Mouse (Mus musculus) liver, adult 2 months (tissue): Measurements from ENCODE around the gene Qars. TPM values are rescaled to one million over a fixed set of nuclear protein-coding genes. Genes with fewer than 3 reads are reported as not detected.

Experiments used
- DNase-seq: peaks from one replicate; pipeline ENCODE4 v3.0.0-alpha.2; 2011; ENCODE audit warnings: low read depth, low spot score; ENCODE audit errors: extremely low read depth
- H3K27ac ChIP-seq: fragments of 200-500 bp; replicated peaks from 2 replicates; pipeline ENCODE4 v1.5.1; 2012; ENCODE audit warnings: low read depth, mild to moderate bottlenecking, control low read depth, inconsistent platforms, low read length; ENCODE audit not compliant: insufficient read depth
- H3K27me3 ChIP-seq: fragments of 200-500 bp; 2 replicates; pipeline ENCODE4 v1.6.1; 2012; ENCODE audit warnings: mild to moderate bottlenecking, moderate library complexity, low read length, inconsistent platforms; ENCODE audit not compliant: control insufficient read depth, insufficient read depth
- H3K36me3 ChIP-seq: fragments of 200-500 bp; 2 replicates; pipeline ENCODE4 v1.6.1; 2012; ENCODE audit warnings: low read length, inconsistent platforms; ENCODE audit not compliant: control insufficient read depth, insufficient read depth
- H3K4me1 ChIP-seq: fragments of 200-500 bp; 2 replicates; pipeline ENCODE4 v1.6.1; 2011; ENCODE audit warnings: low read length; ENCODE audit not compliant: control insufficient read depth, insufficient read depth
- H3K4me3 ChIP-seq: fragments of 200-500 bp; 2 replicates; pipeline ENCODE4 v1.5.1; 2011; ENCODE audit warnings: low read depth, mild to moderate bottlenecking, control low read depth, low read length, moderate library complexity; ENCODE audit not compliant: insufficient read depth
- H3K79me2 ChIP-seq: fragments of 200-500 bp; 2 replicates; pipeline ENCODE4 v1.6.1; 2012; ENCODE audit warnings: inconsistent platforms, mild to moderate bottlenecking, low read length, moderate library complexity; ENCODE audit not compliant: control insufficient read depth, insufficient read depth
- H3K9ac ChIP-seq: fragments of 200-500 bp; 2 replicates; pipeline ENCODE4 v1.6.1; 2012; ENCODE audit warnings: low read depth, mild to moderate bottlenecking, control low read depth, inconsistent platforms, low read length
- CTCF ChIP-seq: fragments of 200-500 bp; IDR thresholded peaks from 2 replicates; pipeline ENCODE4 v1.5.1; 2011; ENCODE audit warnings: low read depth, low read length, control low read depth
- POLR2A ChIP-seq: fragments of 200-500 bp; IDR thresholded peaks from 2 replicates; pipeline ENCODE4 v1.6.1; 2011; ENCODE audit warnings: low read length, control low read depth; ENCODE audit not compliant: insufficient read depth; ENCODE audit errors: extremely low read depth
- WGBS: fragments of 180-500 bp; shearing (Covaris S2); methylation state at CpG from one replicate; pipeline ENCODE4 v1.1.7; 2018; 5-methylcytosine and 5-hydroxymethylcytosine counted together
- polyA plus RNA-seq: library from polyadenylated mRNA; depleted of rRNA; stranded (reverse); fragments of >200 nt; gene quantifications from 2 replicates; pipeline ENCODE4 v1.2.3, GENCODE M21; 2012; rRNA removed
- total RNA-seq: library from RNA; depleted of rRNA; stranded (reverse); fragments of >200 nt; gene quantifications from 2 replicates; pipeline ENCODE4 v1.2.3, GENCODE M21; 2014; rRNA removed

Qars gene
- 69.6 and 70.6 TPM in 2 replicates for total RNA-seq
- polyA plus RNA-seq = 90.2 and 99.4 TPM in 2 replicates

DNA sequence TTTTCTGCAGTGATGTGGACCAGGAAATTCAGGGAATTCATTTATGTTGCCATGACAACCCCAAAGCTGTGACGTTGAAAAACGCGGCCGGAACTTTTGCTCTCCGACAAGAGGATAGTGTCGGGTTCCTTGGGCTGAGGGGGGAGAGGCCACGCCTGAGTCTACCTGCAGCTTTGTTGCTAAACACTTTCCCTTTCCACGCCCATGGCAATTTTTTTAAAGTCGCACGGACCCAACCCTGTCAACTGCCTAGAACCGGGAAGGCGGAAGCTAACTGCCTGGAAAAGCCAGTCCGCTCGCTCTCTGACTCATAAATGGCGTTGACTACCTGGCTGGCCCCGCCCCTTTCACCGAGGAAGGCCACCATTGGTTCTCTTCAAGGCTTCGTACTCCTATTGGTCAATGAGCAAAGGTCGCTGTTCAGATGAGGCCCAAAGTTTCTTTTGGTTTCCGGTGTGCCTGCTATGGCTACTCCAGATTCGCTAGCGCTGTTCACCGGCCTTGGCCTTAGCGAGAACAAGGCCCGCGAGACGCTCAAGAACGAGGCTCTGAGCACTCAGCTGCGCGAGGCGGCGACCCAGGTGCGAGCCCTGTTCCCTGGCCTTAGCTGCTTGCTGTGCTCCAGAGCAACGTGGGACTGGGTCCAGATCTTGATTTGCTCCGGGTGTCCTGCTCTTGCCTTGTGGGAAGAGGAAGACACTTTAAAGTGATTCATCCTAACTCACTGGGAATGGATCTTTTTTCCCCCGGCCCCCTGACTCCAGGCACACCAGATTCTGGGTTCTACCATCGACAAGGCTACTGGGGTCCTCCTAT, at the start of gene Qars:
Qars (plus strand) TSS at position 88 of the 816 bp plus-strand sequence.
- peak within 1 kb of the TSS; percentile 64 for H3K4me3 ChIP-seq
- TF ChIP-seq CTCF (no peak), POLR2A (peak; percentile 45; the same call in 1 of the 2 replicates)
- H3K36me3 ChIP-seq = peaks cover 22% of the 10 kb centered on the region
- H3K79me2 ChIP-seq = peaks cover 6% of the 10 kb centered on the region; the same call in 1 of the 2 replicates
- WGBS = under 1% methylated on average over 37 of the region's 37 CpGs
- DNase-seq = peak; percentile 94
- peaks cover 6% of the 10 kb centered on the region for H3K4me1 ChIP-seq
- no peaks in the 10 kb centered on the region for H3K27me3 ChIP-seq
- H3K9ac ChIP-seq = peak within 1 kb of the TSS; percentile 75
- peak within 1 kb of the TSS; percentile 52 for H3K27ac ChIP-seq

DNA sequence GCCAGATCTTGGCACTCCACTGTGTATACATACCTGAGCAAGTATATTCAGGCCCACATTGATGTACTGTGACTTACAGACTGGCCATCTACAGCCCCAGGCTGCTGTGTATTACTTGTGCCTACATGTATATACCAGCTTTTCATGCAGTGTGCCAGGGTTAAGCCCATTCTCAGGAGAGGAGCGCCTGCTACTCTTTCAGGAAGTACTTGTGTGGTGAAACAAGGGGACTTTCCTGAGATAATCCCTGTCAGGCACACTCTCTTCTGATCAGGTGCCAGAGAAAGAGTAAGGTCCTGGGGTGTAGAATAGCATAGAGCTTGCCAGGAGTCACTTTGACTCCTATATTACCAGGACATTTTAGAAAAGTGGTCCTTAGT, 47.6 kb upstream of the Qars start:
- H3K27me3 ChIP-seq = no peaks in the 10 kb centered on the region
- DNase-seq = no peak
- H3K79me2 ChIP-seq = peaks cover 5% of the 10 kb centered on the region; the same call in 1 of the 2 replicates
- peak overlapping the region; percentile 77; the same call in 1 of the 2 replicates for H3K4me3 ChIP-seq
- TF ChIP-seq CTCF = no peak
- no peak for TF ChIP-seq POLR2A
- 63% methylated on average over 1 of the region's 1 CpGs for WGBS
- H3K27ac ChIP-seq = 0 out of 2 replicates have a peak overlapping the region, but pooled peaks have one; percentile 38
- no peak overlapping the region for H3K9ac ChIP-seq
- H3K4me1 ChIP-seq = peaks cover 7% of the 10 kb centered on the region
- H3K36me3 ChIP-seq = peaks cover 4% of the 10 kb centered on the region

DNA sequence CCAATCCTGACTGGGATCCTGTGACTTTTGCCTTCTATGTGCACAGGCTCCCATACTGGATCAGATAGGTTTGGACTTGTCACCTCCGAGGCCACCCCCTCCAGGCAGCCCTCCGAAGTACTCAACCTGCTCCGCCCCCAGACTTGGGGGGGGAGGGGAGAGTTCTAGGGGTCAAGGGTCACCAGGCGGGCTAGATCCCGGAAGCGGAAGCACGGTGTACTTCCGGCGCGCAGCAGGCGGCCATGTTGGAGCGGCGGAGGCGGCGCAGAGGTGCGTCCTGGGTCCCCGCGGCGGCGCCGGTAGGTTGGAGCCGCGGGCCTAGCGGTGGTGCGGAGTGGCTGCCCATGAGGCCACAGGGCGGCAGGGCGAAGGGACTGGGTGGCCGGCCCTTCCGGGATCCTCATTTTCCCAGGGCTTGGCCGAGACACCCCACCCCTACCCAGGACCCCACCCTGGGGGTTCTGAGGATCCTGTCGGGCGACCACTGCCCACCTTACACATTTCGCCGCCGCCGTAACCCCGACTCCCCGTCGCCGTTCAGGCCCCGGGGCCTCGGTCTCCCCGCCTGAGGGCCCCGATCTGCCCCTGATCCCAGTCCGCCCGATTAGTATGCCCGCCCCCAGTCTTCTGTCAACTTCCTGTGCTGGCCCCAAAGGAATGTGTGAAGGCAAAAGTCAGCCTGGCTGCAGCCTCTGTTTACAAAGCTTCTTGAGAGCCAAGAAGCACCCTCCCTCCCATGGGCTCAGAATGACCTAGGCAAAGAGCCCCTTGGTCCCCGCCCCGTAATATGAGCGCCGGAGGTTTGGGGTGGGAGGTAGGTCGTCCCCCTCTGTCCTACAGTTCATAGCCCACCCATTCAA, 47.0 kb upstream of the Qars start, which contains the start of gene Ccdc71:
Ccdc71 (plus strand) TSS at position 209 of the 860 bp plus-strand sequence.
- peaks cover 4% of the 10 kb centered on the region for H3K36me3 ChIP-seq
- peaks cover 5% of the 10 kb centered on the region; the same call in 1 of the 2 replicates for H3K79me2 ChIP-seq
- peak within 1 kb of the TSS; percentile 77 for H3K4me3 ChIP-seq
- TF ChIP-seq CTCF (no peak), POLR2A (peak; percentile 38; the same call in 1 of the 2 replicates)
- DNase-seq = peak; percentile 64
- no peaks in the 10 kb centered on the region for H3K27me3 ChIP-seq
- peak within 1 kb of the TSS; percentile 92 for H3K9ac ChIP-seq
- peaks cover 7% of the 10 kb centered on the region for H3K4me1 ChIP-seq
- H3K27ac ChIP-seq = peak within 1 kb of the TSS; percentile 74
- under 1% methylated on average over 52 of the region's 52 CpGs for WGBS

DNA sequence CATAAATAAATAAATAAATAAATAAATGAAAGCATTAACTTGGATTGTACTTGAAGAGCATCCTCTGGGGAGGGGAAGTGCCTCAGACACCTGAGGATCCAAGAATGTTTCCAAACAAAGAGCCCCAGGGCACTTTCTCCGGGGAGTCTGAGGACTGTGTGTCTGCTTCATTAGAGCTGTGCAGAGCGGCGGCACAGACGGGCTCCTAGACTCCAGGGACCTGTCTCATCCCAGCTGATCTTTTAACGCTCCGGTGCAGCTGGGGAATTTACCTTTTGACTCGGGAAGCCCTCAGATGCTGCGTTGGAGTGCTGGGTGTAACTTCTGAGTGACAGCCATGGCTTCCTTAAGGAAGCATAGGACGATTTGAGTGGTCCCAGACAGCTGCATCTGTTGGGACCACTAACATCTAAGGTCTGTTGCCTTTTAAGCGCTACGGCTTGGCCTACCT, 46.3 kb upstream of the Qars start, which contains the start of gene Klhdc8b:
Klhdc8b (minus strand) TSS at position 401 of the 451 bp plus-strand sequence.
- H3K79me2 ChIP-seq = peaks cover 5% of the 10 kb centered on the region; the same call in 1 of the 2 replicates
- peak within 1 kb of the TSS; percentile 77 for H3K4me3 ChIP-seq
- TF ChIP-seq CTCF (no peak), POLR2A (no peak)
- H3K27ac ChIP-seq = peak within 1 kb of the TSS; percentile 74
- peaks cover 7% of the 10 kb centered on the region for H3K4me1 ChIP-seq
- peaks cover 4% of the 10 kb centered on the region for H3K36me3 ChIP-seq
- H3K27me3 ChIP-seq = no peaks in the 10 kb centered on the region
- H3K9ac ChIP-seq = peak within 1 kb of the TSS; percentile 92
- DNase-seq = no peak
- 19% methylated on average over 11 of the region's 11 CpGs for WGBS

DNA sequence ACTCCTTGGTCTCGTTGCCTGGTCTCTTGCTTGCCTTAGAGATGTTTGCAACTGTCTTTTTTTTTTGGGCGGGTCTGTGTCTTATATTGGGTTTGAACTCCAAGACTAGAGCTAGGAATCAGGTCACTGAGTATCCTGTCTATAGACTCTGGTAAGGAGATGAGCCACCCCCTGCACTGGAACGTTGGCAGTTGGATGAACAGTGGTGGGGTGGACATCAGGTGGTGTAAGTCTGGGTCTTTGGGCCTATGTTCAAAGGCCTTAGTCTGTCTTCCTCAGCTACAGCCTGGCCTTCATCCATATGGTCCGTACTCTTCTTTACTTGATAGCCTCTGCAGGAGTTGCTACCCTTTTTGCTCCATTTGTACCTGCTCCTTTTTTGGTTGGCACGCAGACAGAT, 45.8 kb upstream of the Qars start:
- H3K27ac ChIP-seq = no peak overlapping the region
- WGBS = 73% methylated on average over 5 of the region's 5 CpGs
- H3K36me3 ChIP-seq = peaks cover 4% of the 10 kb centered on the region
- DNase-seq = no peak
- H3K9ac ChIP-seq = peak overlapping the region; percentile 16
- H3K4me3 ChIP-seq = no peak overlapping the region
- no peaks in the 10 kb centered on the region for H3K27me3 ChIP-seq
- H3K79me2 ChIP-seq = peaks cover 5% of the 10 kb centered on the region; the same call in 1 of the 2 replicates
- peaks cover 7% of the 10 kb centered on the region for H3K4me1 ChIP-seq
- no peak for TF ChIP-seq CTCF
- no peak for TF ChIP-seq POLR2A
